Mouse (Mus musculus) MEL (cell line): Measurements from ENCODE around the gene Oxct1.
A peak's percentile ranks its signal among the peaks of the same experiment; 100 is the strongest.

Source experiments
- NELFE ChIP-seq: IDR thresholded peaks from 2 replicates; pipeline ENCODE4 v1.6.1; 2011; ENCODE audit warnings: low read depth, low read length, improper control_type of control experiment
- POLR2A ChIP-seq, 2 experiments: IDR thresholded peaks; 2 replicates each; pipeline ENCODE4 v1.6.1; 2011 to 2012; ENCODE audit warnings: low read length in 2 of 2, mild to moderate bottlenecking in 2 of 2, control low read depth in 1 of 2, improper control_type of control experiment in 1 of 2, low read depth in 1 of 2, moderate library complexity in 1 of 2; ENCODE audit not compliant: control insufficient read depth in 1 of 2, insufficient read depth in 1 of 2, poor library complexity in 1 of 2
- TCF12 ChIP-seq: IDR thresholded peaks from 2 replicates; pipeline ENCODE4 v1.6.1; 2014; ENCODE audit warnings: low read depth, mild to moderate bottlenecking, inconsistent platforms, low read length, improper control_type of control experiment, moderate library complexity
- USF2 ChIP-seq, 2 experiments: IDR thresholded peaks; 2 replicates each; pipeline ENCODE4 v1.6.1; 2011 to 2012; ENCODE audit warnings: improper control_type of control experiment in 2 of 2, low read length in 2 of 2, borderline replicate concordance in 1 of 2, inconsistent platforms in 1 of 2, low read depth in 1 of 2, mild to moderate bottlenecking in 1 of 2; ENCODE audit not compliant: insufficient read depth in 1 of 2

DNA sequence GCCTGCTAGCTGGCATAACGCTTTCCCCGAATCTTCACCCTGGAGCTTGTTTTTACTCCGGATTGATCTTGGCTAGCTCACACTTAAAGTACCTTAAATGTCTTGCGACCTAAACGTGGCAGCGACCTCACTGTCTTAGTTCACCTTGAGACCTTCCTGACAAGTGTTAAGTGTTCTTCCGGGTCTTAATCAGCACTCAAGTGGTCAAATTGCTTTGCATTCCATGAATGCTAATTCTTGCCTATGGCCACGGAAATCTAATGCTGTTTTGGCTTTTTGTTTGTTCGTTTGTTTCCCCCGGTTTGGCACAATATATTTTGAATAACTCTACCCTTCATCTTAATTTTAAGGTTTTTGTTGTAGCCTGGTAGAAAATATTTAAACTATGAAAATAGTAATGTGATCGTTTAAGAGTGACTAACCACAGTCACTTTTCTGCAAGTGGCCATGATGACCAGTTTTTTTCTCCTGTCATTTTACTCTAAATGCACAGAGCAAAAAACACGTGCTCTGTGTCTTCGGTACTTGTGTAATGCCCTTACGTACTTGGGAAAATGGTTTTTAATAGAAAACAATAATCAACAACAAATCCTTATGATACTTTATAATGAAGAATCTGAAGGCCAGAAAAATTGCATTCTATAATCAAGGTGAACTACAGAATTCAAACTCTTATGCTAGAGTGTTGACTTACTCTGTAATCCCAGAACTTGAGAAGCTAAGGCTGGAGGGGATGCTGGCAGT lies 29.7 kb upstream of the Oxct1 start:
- TF ChIP-seq POLR2A (IDR thresholded peaks at IDR 0.05; ENCODE audit: control insufficient read depth in 1 of 2, insufficient read depth in 1 of 2, low read depth in 1 of 2, low read length in 2 of 2, poor library complexity in 1 of 2) (peak in 1 of 2 experiments; percentile 66; a peak in 1 of 4 replicates), NELFE (no peak; the same call in 1 of the 2 replicates), USF2 (IDR thresholded peaks at IDR 0.05; ENCODE audit: borderline replicate concordance in 1 of 2, insufficient read depth in 1 of 2, low read depth in 1 of 2, low read length in 2 of 2) (no peak), TCF12 (no peak)
